Mouse (Mus musculus): ENCODE measurements around the gene Asic2. TPM values are rescaled to one million over a fixed set of nuclear protein-coding genes. Genes with fewer than 3 reads are reported as not detected.

Gene Asic2
- polyA plus RNA-seq, 1 experiment from 2014 or later = 17.8 TPM

- Histone ChIP-seq H3K27ac (ENCODE audit: low read depth, low read length) (no peak overlapping the region), H3K9me3 (ENCODE audit: control insufficient read depth, low read length) (no peaks in the 10 kb centered on the region), H3K9ac (ENCODE audit: low read depth, low read length) (no peak overlapping the region), H3K4me3 (ENCODE audit: low read length) (no peak overlapping the region), H3K4me2 (ENCODE audit: low read length) (no peak overlapping the region), H3K4me1 (ENCODE audit: control insufficient read depth, insufficient read depth, low read depth, low read length) (no peaks in the 10 kb centered on the region), H3K36me3 (ENCODE audit: control insufficient read depth, insufficient read depth, low read length) (no peaks in the 10 kb centered on the region), H3K27me3 (replicated peaks; ENCODE audit: control insufficient read depth, insufficient read depth, low read length) (no peaks in the 10 kb centered on the region; the same call in 1 of the 2 replicates)
- ATAC-seq = no peak
- 85% methylated on average over 3 of the region's 3 CpGs for WGBS
These were observed 297.8 kb downstream of the Asic2 start for GRCm38 (mm10) chr11:81670436-81670835.

- Histone ChIP-seq H3K9me3 (ENCODE audit: control insufficient read depth, low read length) (no peaks in the 10 kb centered on the region), H3K27ac (ENCODE audit: low read depth, low read length) (no peak overlapping the region), H3K36me3 (ENCODE audit: control insufficient read depth, insufficient read depth, low read length) (no peaks in the 10 kb centered on the region), H3K4me1 (ENCODE audit: control insufficient read depth, insufficient read depth, low read depth, low read length) (0 out of 2 replicates have a peak, but pooled peaks cover 3% of the 10 kb centered on the region), H3K4me3 (ENCODE audit: low read length) (no peak overlapping the region), H3K4me2 (ENCODE audit: low read length) (no peak overlapping the region), H3K9ac (ENCODE audit: low read depth, low read length) (no peak overlapping the region), H3K27me3 (replicated peaks; ENCODE audit: control insufficient read depth, insufficient read depth, low read length) (no peaks in the 10 kb centered on the region)
- ATAC-seq = no peak
- 46% methylated on average over 1 of the region's 1 CpGs for WGBS
These were observed 309.4 kb downstream of the Asic2 start for GRCm38 (mm10) chr11:81658850-81659249.

- H3K27ac ChIP-seq (ENCODE audit: low read depth, low read length) = no peak overlapping the region
- WGBS = 35% methylated on average over 2 of the region's 2 CpGs
These were observed 311.1 kb downstream of the Asic2 start for GRCm38 (mm10) chr11:81657121-81657520.

GRCm38 (mm10) chr11:81647828-81648227 lies 320.4 kb downstream of the Asic2 start:
- no peaks in the 10 kb centered on the region for H3K9me3 ChIP-seq (ENCODE audit: control insufficient read depth, low read length)
- peak overlapping the region; percentile 44; the same call in 1 of the 2 replicates for H3K27ac ChIP-seq (ENCODE audit: low read depth, low read length)
- no peak overlapping the region for H3K4me2 ChIP-seq (ENCODE audit: low read length)
- 17% methylated on average over 4 of the region's 4 CpGs for WGBS
- peak; percentile 64 for ATAC-seq
- no peaks in the 10 kb centered on the region for H3K36me3 ChIP-seq (ENCODE audit: control insufficient read depth, insufficient read depth, low read length)
- peaks cover 9% of the 10 kb centered on the region for H3K4me1 ChIP-seq (ENCODE audit: control insufficient read depth, insufficient read depth, low read depth, low read length)
- H3K9ac ChIP-seq (ENCODE audit: low read depth, low read length) = peak overlapping the region; percentile 25
- H3K27me3 ChIP-seq (replicated peaks; ENCODE audit: control insufficient read depth, insufficient read depth, low read length) = no peaks in the 10 kb centered on the region
- no peak overlapping the region for H3K4me3 ChIP-seq (ENCODE audit: low read length)

More at GRCm38 (mm10) chr11:81657121-81657520, 311.1 kb downstream of the Asic2 start:
- Histone ChIP-seq H3K9ac (ENCODE audit: low read depth, low read length) (no peak overlapping the region), H3K4me2 (ENCODE audit: low read length) (no peak overlapping the region), H3K4me1 (ENCODE audit: control insufficient read depth, insufficient read depth, low read depth, low read length) (0 out of 2 replicates have a peak, but pooled peaks cover 3% of the 10 kb centered on the region), H3K4me3 (ENCODE audit: low read length) (no peak overlapping the region), H3K27me3 (replicated peaks; ENCODE audit: control insufficient read depth, insufficient read depth, low read length) (no peaks in the 10 kb centered on the region), H3K36me3 (ENCODE audit: control insufficient read depth, insufficient read depth, low read length) (no peaks in the 10 kb centered on the region), H3K9me3 (ENCODE audit: control insufficient read depth, low read length) (no peaks in the 10 kb centered on the region)
- ATAC-seq = no peak

- no peak overlapping the region for H3K9ac ChIP-seq (ENCODE audit: low read depth, low read length)
- WGBS = 94% methylated on average over 3 of the region's 3 CpGs
- no peaks in the 10 kb centered on the region for H3K36me3 ChIP-seq (ENCODE audit: control insufficient read depth, insufficient read depth, low read length)
- H3K9me3 ChIP-seq (ENCODE audit: control insufficient read depth, low read length) = no peaks in the 10 kb centered on the region
- ATAC-seq = no peak
- peaks cover 9% of the 10 kb centered on the region for H3K4me1 ChIP-seq (ENCODE audit: control insufficient read depth, insufficient read depth, low read depth, low read length)
- no peak overlapping the region for H3K4me2 ChIP-seq (ENCODE audit: low read length)
- H3K27ac ChIP-seq (ENCODE audit: low read depth, low read length) = no peak overlapping the region
- no peak overlapping the region for H3K4me3 ChIP-seq (ENCODE audit: low read length)
- no peaks in the 10 kb centered on the region for H3K27me3 ChIP-seq (replicated peaks; ENCODE audit: control insufficient read depth, insufficient read depth, low read length)
These were observed 322.7 kb downstream of the Asic2 start for GRCm38 (mm10) chr11:81645549-81645948.

GRCm38 (mm10) chr11:81636356-81636755 lies 331.9 kb downstream of the Asic2 start:
- no peaks in the 10 kb centered on the region for H3K27me3 ChIP-seq (replicated peaks; ENCODE audit: control insufficient read depth, insufficient read depth, low read length)
- no peaks in the 10 kb centered on the region for H3K36me3 ChIP-seq (ENCODE audit: control insufficient read depth, insufficient read depth, low read length)
- H3K4me1 ChIP-seq (ENCODE audit: control insufficient read depth, insufficient read depth, low read depth, low read length) = peaks cover 6% of the 10 kb centered on the region
- no peak overlapping the region for H3K4me2 ChIP-seq (ENCODE audit: low read length)
- no peak for ATAC-seq
- H3K4me3 ChIP-seq (ENCODE audit: low read length) = no peak overlapping the region
- no peaks in the 10 kb centered on the region for H3K9me3 ChIP-seq (ENCODE audit: control insufficient read depth, low read length)
- 88% methylated on average over 9 of the region's 9 CpGs for WGBS
- no peak overlapping the region for H3K27ac ChIP-seq (ENCODE audit: low read depth, low read length)
- H3K9ac ChIP-seq (ENCODE audit: low read depth, low read length) = no peak overlapping the region

GRCm38 (mm10) chr11:81634360-81635350 lies 333.6 kb downstream of the Asic2 start:
- 43% methylated on average over 25 of the region's 25 CpGs for WGBS
- Histone ChIP-seq H3K4me2 (ENCODE audit: low read length) (peak overlapping the region; percentile 34), H3K27me3 (replicated peaks; ENCODE audit: control insufficient read depth, insufficient read depth, low read length) (no peaks in the 10 kb centered on the region), H3K9ac (ENCODE audit: low read depth, low read length) (peak overlapping the region; percentile 10; the same call in 1 of the 2 replicates), H3K36me3 (ENCODE audit: control insufficient read depth, insufficient read depth, low read length) (no peaks in the 10 kb centered on the region), H3K27ac (ENCODE audit: low read depth, low read length) (peak overlapping the region; percentile 17; the same call in 1 of the 2 replicates), H3K9me3 (ENCODE audit: control insufficient read depth, low read length) (no peaks in the 10 kb centered on the region), H3K4me3 (ENCODE audit: low read length) (peak overlapping the region; percentile 2; the same call in 1 of the 2 replicates), H3K4me1 (ENCODE audit: control insufficient read depth, insufficient read depth, low read depth, low read length) (peaks cover 6% of the 10 kb centered on the region)
- ATAC-seq = peak; percentile 52; the same call in 1 of the 2 replicates

GRCm38 (mm10) chr11:81625199-81625598 lies 343.1 kb downstream of the Asic2 start:
- Histone ChIP-seq H3K27ac (ENCODE audit: low read depth, low read length) (no peak overlapping the region), H3K9ac (ENCODE audit: low read depth, low read length) (no peak overlapping the region), H3K36me3 (ENCODE audit: control insufficient read depth, insufficient read depth, low read length) (no peaks in the 10 kb centered on the region), H3K9me3 (ENCODE audit: control insufficient read depth, low read length) (no peaks in the 10 kb centered on the region), H3K4me1 (ENCODE audit: control insufficient read depth, insufficient read depth, low read depth, low read length) (no peaks in the 10 kb centered on the region), H3K4me3 (ENCODE audit: low read length) (no peak overlapping the region), H3K4me2 (ENCODE audit: low read length) (no peak overlapping the region), H3K27me3 (replicated peaks; ENCODE audit: control insufficient read depth, insufficient read depth, low read length) (no peaks in the 10 kb centered on the region)
- 0 out of 2 replicates have a peak, but pooled peaks have one; percentile 27 for ATAC-seq
- WGBS = 55% methylated on average over 4 of the region's 4 CpGs

GRCm38 (mm10) chr11:81620516-81620915 lies 347.7 kb downstream of the Asic2 start:
- H3K9me3 ChIP-seq (ENCODE audit: control insufficient read depth, low read length) = no peaks in the 10 kb centered on the region
- H3K9ac ChIP-seq (ENCODE audit: low read depth, low read length) = no peak overlapping the region
- no peak for ATAC-seq
- H3K4me3 ChIP-seq (ENCODE audit: low read length) = no peak overlapping the region
- H3K4me1 ChIP-seq (ENCODE audit: control insufficient read depth, insufficient read depth, low read depth, low read length) = no peaks in the 10 kb centered on the region
- H3K4me2 ChIP-seq (ENCODE audit: low read length) = no peak overlapping the region
- no peaks in the 10 kb centered on the region for H3K27me3 ChIP-seq (replicated peaks; ENCODE audit: control insufficient read depth, insufficient read depth, low read length)
- H3K36me3 ChIP-seq (ENCODE audit: control insufficient read depth, insufficient read depth, low read length) = no peaks in the 10 kb centered on the region
- H3K27ac ChIP-seq (ENCODE audit: low read depth, low read length) = no peak overlapping the region
- 76% methylated on average over 6 of the region's 6 CpGs for WGBS
